Mouse (Mus musculus) kidney, embryonic 14.5 days (tissue): Measurements from ENCODE around the gene Sbk2. TPM values are rescaled to one million over a fixed set of nuclear protein-coding genes. Genes with fewer than 3 reads are reported as not detected.

ENCODE experiments used
- ATAC-seq: fragments of 200-750 bp; cut with Nextera tagmentation; 2 replicates; pipeline ENCODE4 v1.8.0; 2017; ENCODE audit warnings: moderate number of reproducible peaks, mild to moderate bottlenecking, moderate TSS enrichment, moderate library complexity; ENCODE audit not compliant: low FRiP score, low TSS enrichment
- H3K27ac ChIP-seq: fragments of 300-500 bp; sonication (generic); 2 replicates; pipeline ENCODE4 v1.5.1; 2014; ENCODE audit warnings: low read depth, mild to moderate bottlenecking, low read length, moderate library complexity, mixed read lengths
- H3K27me3 ChIP-seq: fragments of 300-500 bp; sonication (generic); 2 replicates; pipeline ENCODE4 v1.6.1; 2014; ENCODE audit warnings: mild to moderate bottlenecking, low read length; ENCODE audit not compliant: control insufficient read depth, insufficient read depth
- H3K36me3 ChIP-seq: fragments of 300-500 bp; sonication (generic); 2 replicates; pipeline ENCODE4 v1.6.1; 2014; ENCODE audit warnings: low read length, mixed read lengths; ENCODE audit not compliant: control insufficient read depth, insufficient read depth
- H3K4me1 ChIP-seq: fragments of 300-500 bp; sonication (generic); 2 replicates; pipeline ENCODE4 v1.6.1; 2014; ENCODE audit warnings: low read length, mixed read lengths; ENCODE audit not compliant: control insufficient read depth, insufficient read depth
- H3K4me2 ChIP-seq: fragments of 300-500 bp; sonication (generic); replicated peaks from 2 replicates; pipeline ENCODE4 v1.6.1; 2014; ENCODE audit warnings: low read depth, mild to moderate bottlenecking, low read length
- H3K4me3 ChIP-seq: fragments of 300-500 bp; sonication (generic); 2 replicates; pipeline ENCODE4 v1.5.1; 2014; ENCODE audit warnings: mild to moderate bottlenecking, low read length
- H3K9ac ChIP-seq: fragments of 300-500 bp; sonication (generic); 2 replicates; pipeline ENCODE4 v1.6.1; 2014; ENCODE audit warnings: low read depth, mild to moderate bottlenecking, low read length, moderate library complexity
- H3K9me3 ChIP-seq: fragments of 300-500 bp; sonication (generic); 2 replicates; pipeline ENCODE4 v1.6.1; 2016; ENCODE audit warnings: low read length; ENCODE audit not compliant: control insufficient read depth
- WGBS: fragments of 180-500 bp; shearing (Covaris S2); extraction: QIAGEN DNeasy Blood & Tissue Kit; methylation state at CpG from one replicate; pipeline ENCODE4 v1.1.7; 2014; 5-methylcytosine and 5-hydroxymethylcytosine counted together
- polyA plus RNA-seq: library from polyadenylated mRNA; unstranded; fragments of >200 nt; fragmentation: Nextera tagmentation; extraction: Ambion mirVana; gene quantifications from 2 replicates; pipeline ENCODE4 v1.2.1, GENCODE M21; 2014

The Sbk2 gene
- polyA plus RNA-seq, 1 experiment from 2014 or later, result 0.43 TPM

DNA sequence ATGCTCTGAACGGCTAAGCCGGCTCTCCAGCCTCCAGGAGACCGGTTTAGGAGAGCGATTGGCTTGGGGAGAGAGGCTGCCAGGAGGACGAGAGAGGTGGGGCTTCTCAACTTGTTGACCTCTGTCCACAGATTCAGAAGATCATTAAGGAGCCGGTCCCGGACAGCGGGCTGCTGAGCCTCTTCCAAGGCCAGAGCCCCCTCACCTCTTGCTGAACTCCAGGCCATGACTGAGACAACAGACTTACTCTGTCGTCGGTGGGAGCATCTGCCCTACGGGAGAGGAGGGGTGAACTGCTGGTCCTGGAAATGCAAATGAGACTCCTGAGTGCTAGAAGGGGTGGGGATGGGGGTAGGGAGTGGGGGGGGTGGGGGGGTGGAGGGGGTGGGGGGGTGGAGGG, 69.0 kb downstream of the Sbk2 start:
- Histone ChIP-seq H3K36me3 (no peaks in the 10 kb centered on the region), H3K4me2 (no peak overlapping the region), H3K27me3 (0 out of 2 replicates have a peak, but pooled peaks cover 3% of the 10 kb centered on the region), H3K27ac (no peak overlapping the region), H3K9ac (no peak overlapping the region), H3K4me3 (no peak overlapping the region), H3K9me3 (no peaks in the 10 kb centered on the region), H3K4me1 (0 out of 2 replicates have a peak, but pooled peaks cover 7% of the 10 kb centered on the region)
- ATAC-seq, result no peak
- 57% methylated on average over 9 of the region's 11 CpGs for WGBS

Other genes starting within 250 kb of the Sbk2 start
- gene Tmem150b, start 239.2 kb downstream of the Sbk2 start, polyA plus RNA-seq, result 0.14 TPM in 1 of 2 replicates, not detected in the other
- gene Kmt5c, start 224.3 kb downstream of the Sbk2 start, polyA plus RNA-seq, result 59.3 and 69.2 TPM in 2 replicates
- gene Cox6b2, start 211.3 kb downstream of the Sbk2 start, polyA plus RNA-seq, result 47.1 and 62.7 TPM in 2 replicates
- not detected in 2 replicates for gene Fam71e2, start 193.1 kb downstream of the Sbk2 start, polyA plus RNA-seq
- gene Il11, start 181.5 kb downstream of the Sbk2 start, polyA plus RNA-seq, result 0.31 TPM in 1 of 2 replicates, not detected in the other
- gene Tmem190, start 181.5 kb downstream of the Sbk2 start, polyA plus RNA-seq, result 0.63 TPM in 1 of 2 replicates, not detected in the other
- 6.9 and 8.2 TPM in 2 replicates for gene Tmem238, start 174.8 kb downstream of the Sbk2 start, polyA plus RNA-seq
- 251 and 292 TPM in 2 replicates for gene Rpl28, start 171.5 kb downstream of the Sbk2 start, polyA plus RNA-seq
- 465 and 546 TPM in 2 replicates for gene Ube2s, start 151.8 kb downstream of the Sbk2 start, polyA plus RNA-seq
- gene Shisa7, start 119.7 kb downstream of the Sbk2 start, polyA plus RNA-seq, result 0.89 and 1.1 TPM in 2 replicates
- 4.5 and 8.3 TPM in 2 replicates for gene Isoc2b, start 94.1 kb downstream of the Sbk2 start, polyA plus RNA-seq
- 0.95 and 1.3 TPM in 2 replicates for gene Isoc2a, start 87.3 kb downstream of the Sbk2 start, polyA plus RNA-seq
- 0.22 TPM in 1 of 2 replicates, not detected in the other for gene Gm36210, start 57.9 kb downstream of the Sbk2 start, polyA plus RNA-seq
- 4.5 and 5.2 TPM in 2 replicates for gene Zfp628, start 49.2 kb downstream of the Sbk2 start, polyA plus RNA-seq
- 3.1 and 3.6 TPM in 2 replicates for gene Nat14, start 42.4 kb downstream of the Sbk2 start, polyA plus RNA-seq
- 1.1 and 2.5 TPM in 2 replicates for gene Ssc5d, start 38.6 kb downstream of the Sbk2 start, polyA plus RNA-seq
- 0.06 TPM in 1 of 2 replicates, not detected in the other for gene Sbk3, start 6.8 kb upstream of the Sbk2 start, polyA plus RNA-seq
- gene Zfp579, start 31.8 kb upstream of the Sbk2 start, polyA plus RNA-seq, result 36.6 and 41.6 TPM in 2 replicates
- gene Zfp524, start 50.0 kb upstream of the Sbk2 start, polyA plus RNA-seq, result 11.7 and 12.3 TPM in 2 replicates
- gene Fiz1, start 50.3 kb upstream of the Sbk2 start, polyA plus RNA-seq, result 46.5 and 48.6 TPM in 2 replicates
- gene Gm44973, start 51.1 kb upstream of the Sbk2 start, polyA plus RNA-seq, result 1.1 and 3.4 TPM in 2 replicates
- 9.9 and 10.0 TPM in 2 replicates for gene Zfp865, start 56.0 kb upstream of the Sbk2 start, polyA plus RNA-seq
- 23.2 and 25.5 TPM in 2 replicates for gene Ccdc106, start 56.1 kb upstream of the Sbk2 start, polyA plus RNA-seq
- gene 4632433K11Rik, start 69.7 kb upstream of the Sbk2 start, polyA plus RNA-seq, result not detected in 2 replicates
- 3.8 and 5.0 TPM in 2 replicates for gene Zfp784, start 74.0 kb upstream of the Sbk2 start, polyA plus RNA-seq
- 43.6 and 56.2 TPM in 2 replicates for gene Zfp580, start 87.1 kb upstream of the Sbk2 start, polyA plus RNA-seq
- gene U2af2, start 97.7 kb upstream of the Sbk2 start, polyA plus RNA-seq, result 120 and 148 TPM in 2 replicates
- 53.2 and 63.8 TPM in 2 replicates for gene Epn1, start 115.8 kb upstream of the Sbk2 start, polyA plus RNA-seq
- gene Rfpl4, start 152.5 kb upstream of the Sbk2 start, polyA plus RNA-seq, result not detected in 2 replicates
- 0.28 and 0.43 TPM in 2 replicates for gene Rasl2-9, start 161.5 kb upstream of the Sbk2 start, polyA plus RNA-seq
- gene Vmn1r55, start 185.3 kb upstream of the Sbk2 start, polyA plus RNA-seq, result not detected in 2 replicates
- gene Vmn1r56, start 232.3 kb upstream of the Sbk2 start, polyA plus RNA-seq, result not detected in 2 replicates